Mouse (Mus musculus): Measurements from ENCODE around the gene Rpa1. TPM values are rescaled to one million over a fixed set of nuclear protein-coding genes. Genes with fewer than 3 reads are reported as not detected.
"Not testable (repeated sequence)": the region's sequence is repeated elsewhere in the genome, so short reads cannot be mapped to it uniquely, and the experiment has no call there.

The Rpa1 gene
- polyA plus RNA-seq (2012; rRNA removed) = 49.2 and 53.3 TPM in 2 replicates

DNA sequence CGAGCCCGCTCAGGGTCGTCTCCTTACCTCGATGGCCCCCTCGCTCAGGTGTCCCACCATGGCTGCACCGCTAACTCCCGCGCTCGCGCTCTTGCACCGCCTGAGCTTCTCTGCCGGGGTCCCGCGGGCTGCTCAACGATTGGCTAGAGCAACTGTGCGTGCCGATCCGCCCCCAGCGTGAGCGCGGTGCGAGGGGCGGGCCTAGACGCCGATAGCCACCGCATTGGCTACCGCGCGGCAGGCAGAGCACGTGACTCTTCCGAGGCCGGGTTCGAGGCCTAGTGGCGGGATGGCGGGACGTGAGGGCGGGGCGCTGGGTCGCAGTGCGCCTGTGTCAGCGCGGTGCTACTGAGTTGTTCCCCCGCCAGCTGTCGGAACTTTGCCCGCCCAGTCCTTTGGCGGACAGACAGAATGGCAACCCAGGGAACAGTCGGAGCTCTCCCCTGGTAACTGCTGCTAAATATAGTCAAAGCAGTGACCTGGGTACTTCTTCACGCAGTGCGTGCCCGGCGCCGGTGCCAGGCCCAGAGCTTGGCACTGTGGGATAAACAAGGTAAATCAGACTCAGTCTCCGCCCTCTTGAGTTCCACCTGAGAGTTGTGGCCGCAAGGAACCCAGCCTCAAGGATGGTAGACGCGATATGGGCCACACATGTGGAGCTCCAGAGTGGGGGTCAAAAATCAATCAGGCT is at the start of gene Rpa1, which contains the start of gene Smyd4:
TSS of gene Rpa1 (minus strand) at position 126 of the 691 bp plus-strand sequence.
TSS of gene Smyd4 (plus strand) at position 235 of the 691 bp plus-strand sequence.
- DNase-seq (ENCODE audit: low read depth) = peak; percentile 98
- TF ChIP-seq CTCF (IDR thresholded peaks at IDR 0.05; ENCODE audit: borderline replicate concordance, extremely low read depth, insufficient read depth, insufficient read length) (no peak), POLR2A (IDR thresholded peaks at IDR 0.05; ENCODE audit: borderline replicate concordance, extremely low read depth, insufficient read depth, insufficient read length, poor library complexity, severe bottlenecking) (peak; percentile 31; the same call in 1 of the 2 replicates)

GRCm38 (mm10) chr11:75397452-75397851 is 49.3 kb upstream of the Rpa1 start:
- TF ChIP-seq CTCF (IDR thresholded peaks at IDR 0.05; ENCODE audit: borderline replicate concordance, extremely low read depth, insufficient read depth, insufficient read length) = no peak
- peak; percentile 44 for DNase-seq (ENCODE audit: low read depth)

GRCm38 (mm10) chr11:75395611-75396010 is 47.5 kb upstream of the Rpa1 start:
- no peak for DNase-seq (ENCODE audit: low read depth)
- no peak for TF ChIP-seq CTCF (IDR thresholded peaks at IDR 0.05; ENCODE audit: borderline replicate concordance, extremely low read depth, insufficient read depth, insufficient read length)
- TF ChIP-seq POLR2A (IDR thresholded peaks at IDR 0.05; ENCODE audit: borderline replicate concordance, extremely low read depth, insufficient read depth, insufficient read length, poor library complexity, severe bottlenecking) = no peak

DNA sequence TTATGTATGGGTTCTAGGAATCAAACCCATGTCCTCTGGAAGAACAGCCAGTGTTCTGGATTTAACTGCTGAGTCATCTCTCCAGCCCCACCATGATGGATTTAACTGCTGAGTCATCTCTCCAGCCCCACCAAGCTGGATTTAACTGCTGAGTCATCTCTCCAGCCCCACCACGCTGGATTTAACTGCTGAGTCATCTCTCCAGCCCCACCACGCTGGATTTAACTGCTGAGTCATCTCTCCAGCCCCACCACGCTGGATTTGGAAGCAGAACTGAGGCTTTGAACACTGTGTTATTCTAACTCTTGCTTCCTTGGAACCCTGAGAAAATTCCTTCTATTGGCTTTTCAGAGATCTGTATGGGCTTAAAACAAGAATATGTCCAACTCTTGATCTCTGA is 35.4 kb upstream of the Rpa1 start:
- not testable (repeated sequence) for DNase-seq (ENCODE audit: low read depth)

- not testable (repeated sequence) for DNase-seq (ENCODE audit: low read depth)
Observed at GRCm38 (mm10) chr11:75378786-75379185, 30.7 kb upstream of the Rpa1 start.

DNA sequence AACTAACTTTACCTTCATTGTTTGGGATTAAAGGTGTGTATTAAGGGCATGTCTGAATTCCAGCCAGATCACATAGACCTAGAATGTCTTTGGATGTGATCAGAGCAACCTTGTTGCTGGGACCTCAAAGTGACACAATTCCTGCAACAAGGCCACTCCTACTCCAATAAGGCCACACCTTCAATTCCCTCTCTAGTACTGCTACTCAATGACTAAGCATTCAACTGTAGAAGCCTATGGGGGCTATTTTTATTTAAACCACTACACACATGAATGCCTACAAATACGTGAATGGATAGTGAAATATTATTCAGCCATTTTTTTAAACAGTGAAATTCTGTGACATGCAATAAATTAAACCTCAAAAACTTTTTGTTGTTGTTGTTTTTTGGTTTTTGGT is 29.0 kb upstream of the Rpa1 start:
- no peak for DNase-seq (ENCODE audit: low read depth)
- TF ChIP-seq POLR2A (IDR thresholded peaks at IDR 0.05; ENCODE audit: borderline replicate concordance, extremely low read depth, insufficient read depth, insufficient read length, poor library complexity, severe bottlenecking) = no peak
- no peak for TF ChIP-seq CTCF (IDR thresholded peaks at IDR 0.05; ENCODE audit: borderline replicate concordance, extremely low read depth, insufficient read depth, insufficient read length)

- TF ChIP-seq CTCF (IDR thresholded peaks at IDR 0.05; ENCODE audit: borderline replicate concordance, extremely low read depth, insufficient read depth, insufficient read length) (no peak), POLR2A (IDR thresholded peaks at IDR 0.05; ENCODE audit: borderline replicate concordance, extremely low read depth, insufficient read depth, insufficient read length, poor library complexity, severe bottlenecking) (no peak)
- no peak for DNase-seq (ENCODE audit: low read depth)
Observed at GRCm38 (mm10) chr11:75355475-75355874, 7.4 kb upstream of the Rpa1 start.

DNA sequence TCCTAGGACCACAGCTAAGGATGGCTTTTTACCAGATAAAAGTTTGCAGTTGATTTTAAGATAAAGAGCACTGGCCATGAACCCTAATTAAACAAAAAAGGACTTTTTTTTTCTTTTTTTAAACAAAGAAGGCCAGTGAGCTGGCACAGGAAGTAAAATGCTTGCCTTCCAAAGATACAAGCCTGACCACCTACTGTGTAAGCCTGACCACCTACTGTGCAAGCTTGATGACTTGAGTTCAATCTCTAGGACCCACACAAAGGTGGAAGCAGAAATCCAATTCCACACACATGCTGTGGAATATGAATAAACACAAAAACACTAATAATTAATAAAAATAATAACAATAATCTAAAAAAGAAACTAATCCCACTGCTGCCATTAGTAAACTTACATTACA is 3.1 kb upstream of the Rpa1 start:
- TF ChIP-seq CTCF (IDR thresholded peaks at IDR 0.05; ENCODE audit: borderline replicate concordance, extremely low read depth, insufficient read depth, insufficient read length) (no peak), POLR2A (IDR thresholded peaks at IDR 0.05; ENCODE audit: borderline replicate concordance, extremely low read depth, insufficient read depth, insufficient read length, poor library complexity, severe bottlenecking) (no peak)
- no peak for DNase-seq (ENCODE audit: low read depth)

DNA sequence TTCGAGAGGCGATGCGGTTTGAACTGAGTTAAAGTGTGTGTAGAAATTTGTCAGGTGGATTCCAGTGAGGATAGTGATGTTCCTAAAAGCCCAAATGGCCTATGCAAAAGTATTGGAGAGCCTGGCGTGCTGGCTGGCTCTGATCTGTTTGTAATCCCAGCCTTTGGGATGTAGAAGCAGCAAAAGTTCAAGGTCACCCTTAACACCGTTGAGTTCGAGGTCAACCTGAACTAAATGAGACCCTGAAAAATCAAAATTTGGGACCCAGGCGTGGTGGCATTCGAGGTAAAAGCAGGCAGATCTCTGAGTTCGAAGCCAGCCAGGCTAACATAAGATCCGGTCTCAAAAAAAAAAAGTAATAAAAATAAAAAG is 752 bp upstream of the Rpa1 start:
- no peak for TF ChIP-seq CTCF (IDR thresholded peaks at IDR 0.05; ENCODE audit: borderline replicate concordance, extremely low read depth, insufficient read depth, insufficient read length)
- TF ChIP-seq POLR2A (IDR thresholded peaks at IDR 0.05; ENCODE audit: borderline replicate concordance, extremely low read depth, insufficient read depth, insufficient read length, poor library complexity, severe bottlenecking) = no peak
- no peak for DNase-seq (ENCODE audit: low read depth)

DNA sequence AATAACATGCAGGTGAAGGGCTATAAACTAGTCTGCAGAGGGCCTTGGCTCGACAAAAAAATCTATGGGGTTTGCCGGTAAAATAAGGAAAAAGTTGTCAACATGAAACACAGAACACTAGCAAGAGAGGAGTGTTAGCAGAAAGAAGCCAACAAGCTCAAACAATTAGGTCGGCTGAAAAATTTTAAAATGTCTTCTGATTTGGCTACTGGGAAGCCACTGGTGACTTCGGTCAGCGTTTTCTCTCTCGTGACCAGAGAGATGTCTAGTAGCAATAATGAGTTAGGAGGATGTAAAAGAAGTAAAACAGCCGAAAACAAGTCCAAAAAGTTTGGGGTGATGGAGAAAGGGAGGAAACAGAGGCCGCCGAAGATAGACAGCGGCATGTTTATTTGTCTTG is 528 bp downstream of the Rpa1 start:
- DNase-seq (ENCODE audit: low read depth) = no peak
- TF ChIP-seq POLR2A (IDR thresholded peaks at IDR 0.05; ENCODE audit: borderline replicate concordance, extremely low read depth, insufficient read depth, insufficient read length, poor library complexity, severe bottlenecking) = no peak
- TF ChIP-seq CTCF (IDR thresholded peaks at IDR 0.05; ENCODE audit: borderline replicate concordance, extremely low read depth, insufficient read depth, insufficient read length) = no peak

GRCm38 (mm10) chr11:75347188-75347585 is 937 bp downstream of the Rpa1 start:
- no peak for TF ChIP-seq CTCF (IDR thresholded peaks at IDR 0.05; ENCODE audit: borderline replicate concordance, extremely low read depth, insufficient read depth, insufficient read length)
- TF ChIP-seq POLR2A (IDR thresholded peaks at IDR 0.05; ENCODE audit: borderline replicate concordance, extremely low read depth, insufficient read depth, insufficient read length, poor library complexity, severe bottlenecking) = no peak
- no peak for DNase-seq (ENCODE audit: low read depth)

DNA sequence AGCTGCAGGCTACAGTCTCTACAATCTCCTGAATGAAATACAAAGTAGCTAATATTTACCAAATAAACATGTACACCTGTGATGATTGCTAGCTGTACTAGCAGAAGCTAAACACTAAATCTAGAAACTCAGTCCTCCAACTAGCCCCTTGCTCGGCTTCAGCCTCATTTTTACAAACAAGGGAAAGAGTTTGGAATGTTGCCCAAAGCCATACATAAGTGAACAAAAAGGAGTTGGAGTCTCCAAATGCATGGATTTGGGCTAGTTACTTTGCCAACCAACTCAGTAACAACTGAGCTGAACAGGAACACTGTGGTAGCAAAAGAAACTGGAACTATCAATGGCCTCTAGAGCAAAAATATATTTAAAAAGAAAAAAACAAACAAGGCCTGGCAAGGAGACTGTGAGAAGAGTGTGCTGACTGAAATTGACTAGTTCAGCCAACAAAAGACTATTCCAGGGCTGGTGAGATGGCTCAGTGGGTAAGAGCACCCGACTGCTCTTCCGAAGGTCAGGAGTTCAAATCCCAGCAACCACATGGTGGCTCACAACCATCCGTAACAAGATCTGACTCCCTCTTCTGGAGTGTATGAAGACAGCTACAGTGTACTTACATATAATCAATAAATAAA is 1.5 kb downstream of the Rpa1 start:
- TF ChIP-seq POLR2A (IDR thresholded peaks at IDR 0.05; ENCODE audit: borderline replicate concordance, extremely low read depth, insufficient read depth, insufficient read length, poor library complexity, severe bottlenecking) (no peak), CTCF (IDR thresholded peaks at IDR 0.05; ENCODE audit: borderline replicate concordance, extremely low read depth, insufficient read depth, insufficient read length) (no peak)
- peak; percentile 55 for DNase-seq (ENCODE audit: low read depth)

Measured in brain, embryonic 14.5 days (tissue).